Mouse (Mus musculus): ENCODE measurements around the gene Cxxc4.
"Not testable (repeated sequence)": the region's sequence is repeated elsewhere in the genome, so short reads cannot be mapped to it uniquely, and the experiment has no call there.

Gene Cxxc4

DNA sequence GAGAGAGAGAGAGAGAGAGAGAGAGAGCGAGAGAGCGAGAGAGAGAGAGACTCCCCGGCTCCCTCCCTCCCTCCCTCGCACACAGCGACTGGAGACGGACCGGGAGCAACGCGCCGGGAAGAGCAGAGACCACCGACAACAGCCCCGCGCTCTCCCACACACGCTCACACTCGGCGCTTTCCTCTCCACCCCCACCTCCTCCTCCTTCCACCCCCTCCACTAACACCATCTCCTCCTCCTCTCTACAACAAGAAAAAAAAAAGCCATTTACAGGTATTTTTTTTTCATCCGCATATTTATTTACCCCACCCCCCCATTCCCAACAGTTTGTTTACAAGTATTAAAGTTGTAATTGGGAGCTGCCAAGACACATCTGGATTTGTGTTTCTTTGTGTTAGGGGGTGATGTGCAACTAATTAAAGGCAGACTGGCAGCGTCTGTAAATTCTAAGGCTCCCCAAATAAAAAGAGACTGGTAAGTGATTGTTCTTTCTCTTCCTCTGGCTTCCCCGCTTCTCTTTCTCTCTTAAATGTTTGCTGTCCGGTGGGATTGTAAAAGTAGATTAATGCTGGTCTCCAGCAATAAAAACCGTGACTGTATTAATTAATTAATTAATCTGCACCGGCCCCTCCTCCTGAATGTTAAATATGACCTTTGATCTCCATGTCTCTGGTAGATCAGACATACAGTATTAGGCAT, at the start of gene Cxxc4:
Gene Cxxc4 (plus strand): TSS at position 71 of the 699 bp plus-strand sequence.
- DNase-seq (ENCODE audit: low spot score in 2 of 2) = no peak

- DNase-seq (ENCODE audit: low spot score in 2 of 2) = no peak
Measured at GRCm38 (mm10) chr3:134188979-134189946, 47.0 kb upstream of the Cxxc4 start.

DNA sequence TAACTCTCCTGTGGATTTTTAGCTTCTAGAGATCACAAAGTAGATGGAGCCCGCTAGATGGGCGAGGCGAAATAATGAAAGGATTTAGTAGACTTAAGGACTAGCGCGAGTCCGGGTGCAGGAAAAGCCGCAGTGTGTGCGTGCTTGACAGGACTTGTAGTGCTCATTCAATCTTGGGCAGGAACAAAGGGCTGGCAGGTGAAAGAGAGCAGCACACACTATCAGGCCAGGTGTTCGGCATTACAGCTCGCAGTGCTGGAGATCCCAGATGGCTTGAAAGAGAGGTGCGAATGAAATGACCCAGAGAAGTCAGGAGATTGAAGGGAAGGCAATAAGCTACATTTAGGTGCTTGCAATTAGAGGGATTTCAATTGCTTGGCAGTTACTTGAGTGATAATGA, 46.2 kb upstream of the Cxxc4 start:
- DNase-seq (ENCODE audit: low spot score in 2 of 2) = no peak

GRCm38 (mm10) chr3:134199892-134200291, 36.4 kb upstream of the Cxxc4 start:
- DNase-seq (ENCODE audit: low spot score in 2 of 2) = no peak

DNA sequence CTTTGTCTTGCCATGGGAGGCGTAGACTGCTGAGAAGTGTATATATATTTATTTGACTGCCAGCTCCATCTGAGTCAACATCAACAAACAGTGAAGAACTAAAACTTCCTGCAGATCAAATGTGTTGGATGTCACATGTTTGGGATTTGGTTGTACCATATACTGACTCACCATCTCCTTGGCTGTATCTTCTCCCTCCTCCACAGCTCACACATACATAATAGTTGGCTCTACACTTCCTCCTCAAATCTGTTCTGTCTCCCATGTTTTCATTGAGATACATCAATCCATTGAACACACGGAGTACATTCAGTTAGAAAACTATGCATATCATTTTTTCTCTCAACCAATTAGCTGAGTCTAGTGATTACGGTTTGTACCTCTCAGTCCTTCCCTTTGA, 29.7 kb upstream of the Cxxc4 start:
- no peak for DNase-seq (ENCODE audit: low spot score in 2 of 2)

DNA sequence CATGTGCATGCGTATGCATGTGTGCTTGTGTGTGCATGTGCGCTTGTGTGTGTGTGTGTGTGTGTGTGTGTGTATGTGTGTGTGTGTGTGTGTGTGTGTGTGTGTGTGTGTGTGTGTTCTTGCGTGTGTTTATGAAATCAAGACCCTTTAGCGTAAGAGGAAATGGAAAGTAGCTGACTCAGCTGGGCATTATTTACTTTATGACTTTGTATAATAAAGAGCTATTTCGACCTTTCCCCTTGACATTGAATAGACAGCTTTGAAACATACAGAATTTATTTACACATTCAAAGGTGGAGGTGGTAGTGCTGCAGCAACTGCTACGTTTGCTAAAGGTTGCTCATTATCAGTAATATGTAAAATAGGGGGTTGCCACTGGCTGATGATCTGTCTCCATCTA, 25.3 kb upstream of the Cxxc4 start:
- DNase-seq (ENCODE audit: low spot score in 2 of 2) = no peak

DNA sequence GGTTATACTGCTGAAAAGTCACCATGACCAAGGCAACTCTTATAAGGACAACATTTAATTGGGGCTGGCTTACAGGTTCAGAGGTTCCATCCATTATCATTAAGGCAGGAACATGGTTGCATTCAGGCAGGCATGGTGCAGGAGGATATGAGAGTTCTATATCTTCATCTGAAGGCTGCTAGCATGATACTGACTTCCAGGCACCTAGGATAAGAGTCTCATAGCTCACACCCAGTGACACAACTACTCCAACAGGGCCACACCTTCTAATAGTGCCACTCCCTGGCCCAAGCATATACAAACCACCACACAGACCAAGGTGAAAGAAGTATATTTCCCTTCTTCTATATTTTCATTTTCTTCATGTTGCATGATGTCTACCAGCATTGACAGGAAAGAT, 16.4 kb upstream of the Cxxc4 start:
- DNase-seq (ENCODE audit: low spot score in 2 of 2) = not testable (repeated sequence)

DNA sequence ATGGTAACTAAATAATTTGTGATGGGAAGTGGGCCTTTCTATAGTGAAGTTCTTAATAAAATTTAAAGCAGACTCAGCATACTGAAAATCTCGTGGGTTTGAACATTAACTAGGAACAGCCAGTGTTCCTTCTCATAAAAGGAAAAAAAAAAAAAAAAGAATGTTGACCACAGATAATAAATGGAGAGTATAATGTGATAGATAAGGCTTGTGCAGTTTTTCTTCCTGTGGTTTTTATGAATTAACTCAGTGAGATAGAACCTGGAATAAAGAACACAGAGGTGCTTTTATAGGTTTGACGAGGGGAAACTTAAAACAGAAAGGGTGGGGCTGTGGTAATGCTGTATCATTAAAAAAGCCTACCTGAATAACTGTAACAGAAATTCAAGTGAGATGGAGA, 15.3 kb upstream of the Cxxc4 start:
- no peak for DNase-seq (ENCODE audit: low spot score in 2 of 2)

- DNase-seq (ENCODE audit: low spot score in 2 of 2) = no peak
Measured at GRCm38 (mm10) chr3:134222593-134222992, 13.7 kb upstream of the Cxxc4 start.

- DNase-seq (ENCODE audit: low spot score in 2 of 2) = no peak
Measured at GRCm38 (mm10) chr3:134223956-134224355, 12.3 kb upstream of the Cxxc4 start.

DNA sequence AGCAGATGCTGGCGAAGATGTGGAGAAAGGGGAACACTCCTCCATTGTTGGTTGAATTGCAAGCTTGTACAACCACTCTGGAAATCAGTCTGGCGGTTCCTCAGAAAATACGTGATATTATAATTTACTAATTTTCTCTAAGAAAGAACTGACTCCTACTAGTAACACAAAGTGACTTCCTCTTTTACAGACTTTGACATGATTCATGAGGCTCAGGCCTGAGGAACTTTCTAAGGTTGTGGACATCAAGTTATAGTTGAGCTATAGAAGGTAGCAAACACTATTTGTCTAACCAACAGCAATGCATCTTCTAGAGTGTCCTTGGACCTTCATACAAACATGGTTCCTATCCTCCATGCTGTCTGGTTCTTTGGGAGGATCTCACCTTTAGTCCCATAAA, 10.4 kb upstream of the Cxxc4 start:
- no peak for DNase-seq (ENCODE audit: low spot score in 2 of 2)

- DNase-seq (ENCODE audit: low spot score in 2 of 2) = no peak
Measured at GRCm38 (mm10) chr3:134232753-134233152, 3.5 kb upstream of the Cxxc4 start.

- DNase-seq (ENCODE audit: low spot score in 2 of 2) = peak; percentile 60 to 63
Measured at GRCm38 (mm10) chr3:134235491-134236413, 532 bp upstream of the Cxxc4 start.

DNA sequence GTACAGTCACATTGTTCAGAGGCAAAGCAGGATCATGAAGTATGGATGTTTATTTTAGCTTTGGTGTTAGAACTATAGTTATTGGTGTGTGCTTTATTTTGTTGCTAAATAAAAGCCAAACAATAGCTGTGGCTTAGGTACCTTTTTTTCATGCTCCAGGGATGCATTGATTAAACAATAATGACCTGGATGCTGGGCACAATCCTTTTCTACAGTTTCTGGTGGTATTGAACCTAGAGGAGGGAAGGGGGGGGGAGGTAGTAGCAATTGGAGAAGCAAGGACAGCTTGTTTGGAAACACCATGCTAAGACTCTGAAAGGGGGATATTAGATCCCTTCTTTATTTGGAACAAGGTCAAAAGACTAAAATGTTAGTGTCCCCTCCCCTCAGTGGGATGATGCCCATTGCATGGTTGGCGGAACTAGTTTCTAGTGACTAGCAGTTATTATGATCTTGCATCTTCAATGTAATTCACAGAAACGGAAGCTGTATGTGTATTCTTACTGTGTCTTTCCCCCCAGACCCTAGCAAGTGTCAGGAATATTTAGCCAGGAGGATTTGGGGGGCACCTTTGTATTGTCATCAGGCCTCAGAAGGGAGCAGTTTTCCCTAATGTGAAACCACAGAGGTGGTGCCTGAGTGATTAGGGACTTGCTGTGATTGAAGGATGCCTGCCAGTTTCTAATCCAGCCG, 975 bp downstream of the Cxxc4 start:
- no peak for DNase-seq (ENCODE audit: low spot score in 2 of 2)

- no peak for DNase-seq (ENCODE audit: low spot score in 2 of 2)
Measured at GRCm38 (mm10) chr3:134238621-134239310, 2.5 kb downstream of the Cxxc4 start.

DNA sequence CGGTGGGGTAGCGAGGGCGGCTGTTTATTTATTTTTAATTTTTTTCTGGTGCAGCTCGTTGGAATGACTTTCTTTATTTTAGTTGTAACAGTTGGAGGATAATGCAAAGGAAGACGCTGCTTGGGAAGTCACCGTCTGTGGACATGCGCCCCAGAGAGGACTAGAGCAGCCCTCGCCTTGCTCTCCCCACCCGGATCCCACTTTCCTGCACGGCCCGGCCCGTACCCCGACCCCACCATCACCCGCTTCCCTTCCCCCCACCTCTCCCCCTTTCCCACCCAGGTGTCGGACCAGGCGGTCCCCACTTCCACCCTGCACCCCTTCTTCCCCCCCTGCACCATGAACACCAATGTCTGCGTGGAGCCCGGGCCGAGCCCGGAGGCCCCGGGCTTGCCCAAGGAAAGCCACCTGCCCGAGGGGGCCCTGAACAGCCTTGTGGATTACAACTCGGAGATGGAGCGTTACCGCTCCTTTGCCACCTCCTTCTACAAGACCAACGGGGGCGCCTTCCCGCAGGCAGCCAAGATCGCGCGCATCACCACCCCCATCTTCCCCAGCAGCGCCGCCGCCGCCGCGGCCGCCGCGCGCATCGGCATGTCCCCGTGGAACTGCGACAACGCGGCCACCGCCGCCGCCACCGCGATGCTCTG, 3.2 kb downstream of the Cxxc4 start:
- peak; percentile 35 to 59 for DNase-seq (ENCODE audit: low spot score in 2 of 2)

GRCm38 (mm10) chr3:134239971-134240717, 3.9 kb downstream of the Cxxc4 start:
- DNase-seq (ENCODE audit: low spot score in 2 of 2) = peak; percentile 44 to 63

- DNase-seq (ENCODE audit: low spot score in 2 of 2) = no peak
Measured at GRCm38 (mm10) chr3:134240718-134241025, 4.4 kb downstream of the Cxxc4 start.

GRCm38 (mm10) chr3:134243168-134243849, 7.0 kb downstream of the Cxxc4 start:
- DNase-seq (ENCODE audit: low spot score in 2 of 2) = no peak
